Mouse (Mus musculus) hindbrain, embryonic 12.5 days (tissue): ENCODE measurements around the gene Trnt1. TPM values are rescaled to one million over a fixed set of nuclear protein-coding genes. Genes with fewer than 3 reads are reported as not detected.

Experiments
- polyA plus RNA-seq: library from polyadenylated mRNA; unstranded; fragments of >200 nt; fragmentation: Nextera tagmentation; extraction: Ambion mirVana; gene quantifications from 2 replicates; pipeline ENCODE4 v1.2.1, GENCODE M21; 2016

Trnt1 gene
- polyA plus RNA-seq, 1 experiment from 2014 or later: 63.8 TPM

Other genes starting within 250 kb of the Trnt1 start
- gene Il5ra, start 20.1 kb upstream of the Trnt1 start, polyA plus RNA-seq: not detected in 2 replicates
- gene Crbn, start 31.0 kb downstream of the Trnt1 start, polyA plus RNA-seq: 51.7 and 58.3 TPM in 2 replicates